Mouse (Mus musculus): ENCODE results near the gene Gpr183. TPM values are rescaled to one million over a fixed set of nuclear protein-coding genes. Genes with fewer than 3 reads are reported as not detected.

The Gpr183 gene
- polyA plus RNA-seq, 1 experiment from 2014 or later: 4.0 TPM

DNA sequence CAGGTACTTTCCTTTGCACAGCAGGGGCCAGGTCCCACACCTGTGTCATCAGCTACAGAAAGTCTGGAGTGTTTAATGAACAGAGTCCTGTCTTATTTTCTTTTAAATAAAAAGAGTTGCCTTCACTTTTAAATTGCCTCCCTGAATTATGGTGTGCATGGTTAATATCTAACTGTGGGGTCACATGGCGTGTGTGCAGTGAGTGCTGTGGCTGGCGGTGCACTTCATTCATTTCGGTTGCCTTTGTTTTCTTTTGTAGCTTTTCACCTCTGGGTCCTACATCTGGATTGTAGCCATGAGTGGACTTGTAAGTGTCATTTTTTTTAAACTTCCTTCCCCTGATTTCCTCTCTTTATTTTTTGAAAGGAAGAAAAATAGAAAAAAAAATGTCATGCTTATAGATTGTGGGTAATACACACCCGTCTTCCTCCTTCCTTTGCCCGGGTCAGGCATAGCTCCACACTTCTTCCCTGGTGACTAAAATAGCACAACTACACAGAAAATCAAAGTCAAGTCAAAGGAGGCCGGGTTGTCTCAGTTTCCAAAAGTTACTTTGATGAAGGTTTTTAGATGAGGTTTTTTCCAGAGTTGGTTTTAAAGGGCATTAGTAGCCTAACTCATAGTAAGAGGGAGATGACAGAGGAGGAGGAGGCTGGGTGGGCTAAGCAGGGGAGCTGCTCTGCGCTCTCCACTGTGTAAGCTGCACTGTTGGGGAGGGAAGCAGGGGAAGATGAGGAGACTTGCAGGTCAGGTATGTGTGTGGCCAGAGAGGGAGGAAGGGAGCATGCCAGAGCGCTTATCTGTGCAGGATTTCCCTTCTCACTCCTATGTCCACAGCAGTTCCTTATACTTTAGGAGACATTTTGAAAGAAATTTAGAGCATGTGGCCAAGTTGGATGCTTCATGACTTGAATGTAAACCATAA is 18.3 kb upstream of the Gpr183 start:
- Histone ChIP-seq H3K4me1 (ENCODE audit: control insufficient read depth, insufficient read depth, low read length) (peaks cover 3% of the 10 kb centered on the region; the same call in 1 of the 2 replicates), H3K9ac (ENCODE audit: low read depth, low read length) (no peak overlapping the region), H3K4me2 (replicated peaks; ENCODE audit: low read depth, low read length) (no peak overlapping the region), H3K4me3 (ENCODE audit: low read length) (no peak overlapping the region), H3K27me3 (ENCODE audit: control insufficient read depth, insufficient read depth, low read length) (no peaks in the 10 kb centered on the region), H3K9me3 (ENCODE audit: control insufficient read depth, low read length) (no peaks in the 10 kb centered on the region), H3K27ac (ENCODE audit: low read depth, low read length) (peak overlapping the region; percentile 57), H3K36me3 (ENCODE audit: control insufficient read depth, insufficient read depth, low read length) (no peaks in the 10 kb centered on the region)
- 35% methylated on average over 8 of the region's 8 CpGs for WGBS
- peak; percentile 74; the same call in 1 of the 2 replicates for ATAC-seq (ENCODE audit: low FRiP score, low TSS enrichment)

DNA sequence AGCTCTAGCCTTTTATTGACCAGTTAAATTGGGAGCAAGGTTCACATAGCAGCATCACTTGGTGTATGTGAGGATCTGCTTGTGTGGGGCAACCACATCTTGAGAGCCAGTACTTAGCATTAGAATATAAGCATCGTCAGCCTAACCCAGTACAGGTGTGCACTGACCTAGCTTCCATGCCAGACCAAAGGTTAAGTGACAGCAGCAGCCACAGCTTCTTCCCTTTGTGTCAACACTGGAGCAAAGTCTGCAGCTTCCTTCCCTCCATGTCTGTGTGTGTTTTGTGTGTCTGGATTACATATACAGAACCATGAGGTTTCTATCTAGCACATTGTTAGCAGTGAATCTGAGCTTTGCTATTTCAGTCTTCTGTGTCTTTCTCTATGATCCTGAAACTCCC is 16.5 kb upstream of the Gpr183 start:
- Histone ChIP-seq H3K27me3 (ENCODE audit: control insufficient read depth, insufficient read depth, low read length) (no peaks in the 10 kb centered on the region), H3K4me3 (ENCODE audit: low read length) (no peak overlapping the region), H3K9ac (ENCODE audit: low read depth, low read length) (no peak overlapping the region), H3K36me3 (ENCODE audit: control insufficient read depth, insufficient read depth, low read length) (no peaks in the 10 kb centered on the region; the same call in 1 of the 2 replicates), H3K4me2 (replicated peaks; ENCODE audit: low read depth, low read length) (no peak overlapping the region), H3K4me1 (ENCODE audit: control insufficient read depth, insufficient read depth, low read length) (peaks cover 3% of the 10 kb centered on the region; the same call in 1 of the 2 replicates), H3K27ac (ENCODE audit: low read depth, low read length) (no peak overlapping the region), H3K9me3 (ENCODE audit: control insufficient read depth, low read length) (no peaks in the 10 kb centered on the region)
- WGBS: 77% methylated on average over 1 of the region's 1 CpGs
- no peak for ATAC-seq (ENCODE audit: low FRiP score, low TSS enrichment)

DNA sequence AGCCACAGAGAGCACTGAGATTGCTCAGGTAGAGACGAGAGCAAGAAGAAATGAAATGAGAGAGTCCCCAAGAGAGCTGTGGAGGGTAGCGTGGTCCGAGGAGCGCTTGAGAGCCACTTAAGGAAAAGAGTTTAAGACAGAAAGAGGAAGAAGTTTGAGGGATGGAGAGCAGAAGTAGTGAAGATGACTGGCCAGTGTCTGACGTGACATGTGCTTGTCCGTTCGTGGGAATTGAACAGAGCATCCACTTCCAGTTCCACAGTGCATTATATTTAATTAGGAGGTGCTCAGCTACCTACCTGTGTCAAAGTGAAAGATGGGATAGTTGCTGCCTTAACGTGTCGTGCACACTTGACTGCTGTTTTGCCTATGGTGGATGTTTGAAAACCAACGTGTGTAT is 8.1 kb upstream of the Gpr183 start:
- H3K4me1 ChIP-seq (ENCODE audit: control insufficient read depth, insufficient read depth, low read length): no peaks in the 10 kb centered on the region
- no peak overlapping the region for H3K27ac ChIP-seq (ENCODE audit: low read depth, low read length)
- H3K9ac ChIP-seq (ENCODE audit: low read depth, low read length): no peak overlapping the region
- 91% methylated on average over 10 of the region's 10 CpGs for WGBS
- H3K4me3 ChIP-seq (ENCODE audit: low read length): no peak overlapping the region
- ATAC-seq (ENCODE audit: low FRiP score, low TSS enrichment): no peak
- H3K36me3 ChIP-seq (ENCODE audit: control insufficient read depth, insufficient read depth, low read length): no peaks in the 10 kb centered on the region; the same call in 1 of the 2 replicates
- H3K4me2 ChIP-seq (replicated peaks; ENCODE audit: low read depth, low read length): no peak overlapping the region
- H3K27me3 ChIP-seq (ENCODE audit: control insufficient read depth, insufficient read depth, low read length): no peaks in the 10 kb centered on the region
- H3K9me3 ChIP-seq (ENCODE audit: control insufficient read depth, low read length): no peaks in the 10 kb centered on the region; the same call in 1 of the 2 replicates

DNA sequence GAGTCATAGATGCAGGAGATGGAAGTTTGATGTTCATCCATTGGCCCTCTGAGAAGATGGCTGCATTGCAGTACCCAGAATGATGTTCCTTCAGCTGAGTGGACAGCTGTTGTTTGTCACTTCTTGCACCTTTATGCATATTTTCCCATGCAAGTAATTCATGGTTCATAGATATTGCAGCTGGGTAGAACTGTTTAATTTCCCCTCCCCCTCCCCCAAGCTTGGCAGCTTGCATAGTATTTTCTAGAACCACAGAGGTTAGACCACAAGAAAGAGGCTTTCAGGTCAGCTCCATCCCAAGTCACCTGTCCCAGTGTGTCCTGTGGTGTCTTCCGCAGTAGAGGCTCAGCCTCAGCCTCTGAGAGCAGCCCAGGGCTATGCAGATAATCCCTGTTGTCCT is 5.4 kb upstream of the Gpr183 start:
- no peaks in the 10 kb centered on the region for H3K9me3 ChIP-seq (ENCODE audit: control insufficient read depth, low read length)
- H3K27ac ChIP-seq (ENCODE audit: low read depth, low read length): no peak overlapping the region
- no peak overlapping the region for H3K9ac ChIP-seq (ENCODE audit: low read depth, low read length)
- no peaks in the 10 kb centered on the region for H3K36me3 ChIP-seq (ENCODE audit: control insufficient read depth, insufficient read depth, low read length)
- 88% methylated on average over 1 of the region's 1 CpGs for WGBS
- 0 out of 2 replicates have a peak, but pooled peaks cover 5% of the 10 kb centered on the region for H3K4me1 ChIP-seq (ENCODE audit: control insufficient read depth, insufficient read depth, low read length)
- no peak for ATAC-seq (ENCODE audit: low FRiP score, low TSS enrichment)
- H3K4me2 ChIP-seq (replicated peaks; ENCODE audit: low read depth, low read length): no peak overlapping the region
- no peak overlapping the region for H3K4me3 ChIP-seq (ENCODE audit: low read length)
- H3K27me3 ChIP-seq (ENCODE audit: control insufficient read depth, insufficient read depth, low read length): no peaks in the 10 kb centered on the region

DNA sequence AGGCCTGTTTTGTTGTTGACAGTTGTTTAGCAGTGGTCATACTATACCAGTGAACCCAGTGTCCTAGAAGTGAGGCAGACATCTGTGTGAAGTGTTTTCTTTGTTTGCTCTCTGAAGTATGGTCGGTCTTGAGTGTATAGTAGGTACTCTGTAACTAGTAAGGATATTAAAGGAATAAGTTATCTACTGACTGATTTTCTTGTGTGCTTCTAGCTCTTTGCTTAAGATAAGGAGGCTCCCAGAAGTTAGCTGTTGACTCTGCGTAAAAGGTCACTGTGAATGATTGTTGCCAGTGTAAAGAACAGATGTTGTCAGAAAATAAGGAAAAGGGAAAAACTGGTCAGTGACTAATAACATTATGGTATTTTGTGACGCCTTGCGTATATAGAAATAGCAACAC is 2.1 kb upstream of the Gpr183 start:
- H3K4me3 ChIP-seq (ENCODE audit: low read length): no peak overlapping the region
- no peak overlapping the region for H3K27ac ChIP-seq (ENCODE audit: low read depth, low read length)
- H3K27me3 ChIP-seq (ENCODE audit: control insufficient read depth, insufficient read depth, low read length): no peaks in the 10 kb centered on the region
- H3K4me2 ChIP-seq (replicated peaks; ENCODE audit: low read depth, low read length): no peak overlapping the region
- H3K36me3 ChIP-seq (ENCODE audit: control insufficient read depth, insufficient read depth, low read length): no peaks in the 10 kb centered on the region
- WGBS: 85% methylated on average over 4 of the region's 4 CpGs
- ATAC-seq (ENCODE audit: low FRiP score, low TSS enrichment): no peak
- no peaks in the 10 kb centered on the region for H3K9me3 ChIP-seq (ENCODE audit: control insufficient read depth, low read length)
- H3K4me1 ChIP-seq (ENCODE audit: control insufficient read depth, insufficient read depth, low read length): 0 out of 2 replicates have a peak, but pooled peaks cover 14% of the 10 kb centered on the region
- no peak overlapping the region for H3K9ac ChIP-seq (ENCODE audit: low read depth, low read length)

- H3K9me3 ChIP-seq (ENCODE audit: control insufficient read depth, low read length): no peaks in the 10 kb centered on the region
- H3K27me3 ChIP-seq (ENCODE audit: control insufficient read depth, insufficient read depth, low read length): no peaks in the 10 kb centered on the region
- H3K27ac ChIP-seq (ENCODE audit: low read depth, low read length): no peak overlapping the region
- no peak overlapping the region for H3K9ac ChIP-seq (ENCODE audit: low read depth, low read length)
- no peak for ATAC-seq (ENCODE audit: low FRiP score, low TSS enrichment)
- no peak overlapping the region for H3K4me3 ChIP-seq (ENCODE audit: low read length)
- no peak overlapping the region for H3K4me2 ChIP-seq (replicated peaks; ENCODE audit: low read depth, low read length)
- peaks cover 29% of the 10 kb centered on the region for H3K4me1 ChIP-seq (ENCODE audit: control insufficient read depth, insufficient read depth, low read length)
- no peaks in the 10 kb centered on the region for H3K36me3 ChIP-seq (ENCODE audit: control insufficient read depth, insufficient read depth, low read length)
- WGBS: 89% methylated on average over 4 of the region's 4 CpGs
Measured at GRCm38 (mm10) chr14:121965461-121965860, 466 bp upstream of the Gpr183 start.

- no peaks in the 10 kb centered on the region for H3K9me3 ChIP-seq (ENCODE audit: control insufficient read depth, low read length)
- H3K27me3 ChIP-seq (ENCODE audit: control insufficient read depth, insufficient read depth, low read length): no peaks in the 10 kb centered on the region
- WGBS: 37% methylated on average over 4 of the region's 4 CpGs
- H3K27ac ChIP-seq (ENCODE audit: low read depth, low read length): no peak overlapping the region
- peak overlapping the region; percentile 18; the same call in 1 of the 2 replicates for H3K4me3 ChIP-seq (ENCODE audit: low read length)
- H3K36me3 ChIP-seq (ENCODE audit: control insufficient read depth, insufficient read depth, low read length): no peaks in the 10 kb centered on the region
- H3K9ac ChIP-seq (ENCODE audit: low read depth, low read length): peak overlapping the region; percentile 37; the same call in 1 of the 2 replicates
- H3K4me2 ChIP-seq (replicated peaks; ENCODE audit: low read depth, low read length): peak overlapping the region; percentile 21; the same call in 1 of the 2 replicates
- H3K4me1 ChIP-seq (ENCODE audit: control insufficient read depth, insufficient read depth, low read length): peaks cover 33% of the 10 kb centered on the region
- ATAC-seq (ENCODE audit: low FRiP score, low TSS enrichment): no peak
Measured at GRCm38 (mm10) chr14:121963942-121964335, 1.1 kb downstream of the Gpr183 start.

DNA sequence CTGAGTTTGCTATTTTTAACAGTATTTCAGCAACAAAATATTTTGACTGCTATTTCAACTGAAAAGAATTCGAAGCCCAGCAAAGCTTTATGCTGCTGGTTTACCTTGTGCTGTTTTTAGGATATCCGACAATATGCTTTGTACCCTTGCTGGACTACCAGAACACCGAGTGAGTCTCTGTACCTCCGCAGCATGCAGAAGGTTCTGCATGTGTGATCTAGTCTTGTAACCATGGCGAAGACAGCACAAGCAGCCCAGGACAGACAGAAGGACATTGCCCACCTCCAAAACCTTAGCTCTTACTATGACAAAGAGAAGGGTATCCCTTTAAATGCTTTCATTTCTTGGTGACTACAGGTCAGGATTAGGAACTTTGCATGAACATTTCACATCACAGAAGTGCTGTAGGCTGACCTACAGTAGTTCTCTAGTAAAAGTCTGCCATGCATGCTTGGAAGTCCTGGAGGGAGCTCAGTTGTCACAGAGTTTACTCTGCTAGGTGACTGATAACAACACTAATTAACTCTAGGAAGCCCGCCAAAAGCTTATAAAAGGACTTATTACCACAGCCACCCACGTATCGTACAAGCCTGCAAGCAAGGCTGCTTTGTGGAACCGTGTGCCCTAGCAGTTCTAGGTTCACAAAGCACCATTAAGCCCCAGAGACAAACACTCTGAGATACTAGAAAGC is 1.6 kb downstream of the Gpr183 start:
- H3K9me3 ChIP-seq (ENCODE audit: control insufficient read depth, low read length): no peaks in the 10 kb centered on the region
- no peaks in the 10 kb centered on the region for H3K27me3 ChIP-seq (ENCODE audit: control insufficient read depth, insufficient read depth, low read length)
- H3K4me2 ChIP-seq (replicated peaks; ENCODE audit: low read depth, low read length): peak overlapping the region; percentile 21
- no peak overlapping the region for H3K27ac ChIP-seq (ENCODE audit: low read depth, low read length)
- H3K36me3 ChIP-seq (ENCODE audit: control insufficient read depth, insufficient read depth, low read length): no peaks in the 10 kb centered on the region
- peak; percentile 37; the same call in 1 of the 2 replicates for ATAC-seq (ENCODE audit: low FRiP score, low TSS enrichment)
- whole genome bisulfite sequencing: 59% methylated on average over 9 of the region's 9 CpGs
- peaks cover 38% of the 10 kb centered on the region for H3K4me1 ChIP-seq (ENCODE audit: control insufficient read depth, insufficient read depth, low read length)
- peak overlapping the region; percentile 18; the same call in 1 of the 2 replicates for H3K4me3 ChIP-seq (ENCODE audit: low read length)
- peak overlapping the region; percentile 37; the same call in 1 of the 2 replicates for H3K9ac ChIP-seq (ENCODE audit: low read depth, low read length)
